Mouse (Mus musculus): ENCODE data around the gene Mars. TPM values are rescaled to one million over a fixed set of nuclear protein-coding genes. Genes with fewer than 3 reads are reported as not detected.

Gene Mars
- polyA plus RNA-seq, 1 experiment, result 65.8 TPM

DNA sequence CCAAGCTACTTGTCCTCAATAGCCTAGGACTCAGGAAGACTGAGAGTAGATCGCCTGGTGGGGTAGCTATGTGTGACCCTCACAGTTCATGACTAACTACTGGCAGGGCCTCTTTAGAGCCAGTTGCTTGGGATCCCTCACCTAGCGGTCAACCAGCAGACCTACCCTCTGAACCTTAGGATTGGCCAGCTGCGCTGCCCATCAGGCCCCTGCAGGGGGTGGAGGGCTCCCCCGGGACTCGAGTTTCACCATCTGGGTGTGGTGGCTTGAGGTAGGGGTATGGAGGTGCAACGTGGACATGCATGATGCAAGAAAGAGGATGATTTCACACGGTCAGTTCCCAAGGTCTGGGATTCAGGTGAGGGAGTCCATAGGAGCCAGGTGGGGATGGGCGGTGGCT is 40.1 kb upstream of the Mars start:
- peaks cover 2% of the 10 kb centered on the region; the same call in 1 of the 2 replicates for H3K27me3 ChIP-seq (ENCODE audit: control insufficient read depth, insufficient read depth, low read length)
- H3K4me1 ChIP-seq (replicated peaks; ENCODE audit: control insufficient read depth, insufficient read depth, low read length), result peaks cover 10% of the 10 kb centered on the region
- TF ChIP-seq POLR2A (IDR thresholded peaks at IDR 0.05; ENCODE audit: control insufficient read depth, extremely low read depth, insufficient read depth, low read length, poor library complexity) (no peak), CTCF (IDR thresholded peaks at IDR 0.05; ENCODE audit: borderline replicate concordance, control insufficient read depth, extremely low read depth, insufficient read depth, low read length, poor library complexity) (no peak)
- H3K36me3 ChIP-seq (ENCODE audit: control insufficient read depth, insufficient read depth, low read length), result no peaks in the 10 kb centered on the region
- DNase-seq, result no peak
- H3K4me3 ChIP-seq (ENCODE audit: control insufficient read depth, insufficient read depth, low read length), result no peak overlapping the region
- H3K27ac ChIP-seq (ENCODE audit: control insufficient read depth, insufficient read depth, low read length), result no peak overlapping the region
- 92% methylated on average over 8 of the region's 8 CpGs for WGBS

DNA sequence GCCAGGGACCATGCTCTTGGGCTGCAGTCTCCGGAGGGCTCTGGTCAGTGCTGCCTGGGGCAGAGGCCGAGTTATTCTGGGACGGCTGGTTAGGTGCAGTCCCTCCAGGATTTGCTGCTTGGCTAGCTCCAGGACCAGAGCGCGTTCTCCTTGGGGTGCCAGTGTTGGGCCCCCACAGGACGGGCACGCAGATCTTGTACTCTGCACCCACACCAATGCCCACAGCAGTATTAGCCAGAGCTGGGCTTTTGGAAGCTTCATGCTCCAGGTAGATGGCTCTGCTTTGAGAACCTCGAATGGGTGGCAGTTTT is 39.7 kb upstream of the Mars start:
- 94% methylated on average over 8 of the region's 8 CpGs for WGBS
- TF ChIP-seq CTCF (IDR thresholded peaks at IDR 0.05; ENCODE audit: borderline replicate concordance, control insufficient read depth, extremely low read depth, insufficient read depth, low read length, poor library complexity) (no peak), POLR2A (IDR thresholded peaks at IDR 0.05; ENCODE audit: control insufficient read depth, extremely low read depth, insufficient read depth, low read length, poor library complexity) (no peak)

GRCm38 (mm10) chr10:127350594-127351284 is 39.2 kb upstream of the Mars start:
- Histone ChIP-seq H3K27me3 (ENCODE audit: control insufficient read depth, insufficient read depth, low read length) (peaks cover 2% of the 10 kb centered on the region; the same call in 1 of the 2 replicates), H3K4me1 (replicated peaks; ENCODE audit: control insufficient read depth, insufficient read depth, low read length) (peaks cover 10% of the 10 kb centered on the region), H3K4me3 (ENCODE audit: control insufficient read depth, insufficient read depth, low read length) (peak overlapping the region; percentile 13; the same call in 1 of the 2 replicates), H3K27ac (ENCODE audit: control insufficient read depth, insufficient read depth, low read length) (no peak overlapping the region), H3K36me3 (ENCODE audit: control insufficient read depth, insufficient read depth, low read length) (no peaks in the 10 kb centered on the region)
- peak; percentile 81 for DNase-seq
- WGBS, result 13% methylated on average over 24 of the region's 24 CpGs
- TF ChIP-seq CTCF (IDR thresholded peaks at IDR 0.05; ENCODE audit: borderline replicate concordance, control insufficient read depth, extremely low read depth, insufficient read depth, low read length, poor library complexity), result peak; percentile 90
- TF ChIP-seq POLR2A (IDR thresholded peaks at IDR 0.05; ENCODE audit: control insufficient read depth, extremely low read depth, insufficient read depth, low read length, poor library complexity), result no peak

More for the DNA sequence above, 39.7 kb upstream of the Mars start:
- no peak for DNase-seq
- Histone ChIP-seq H3K4me1 (replicated peaks; ENCODE audit: control insufficient read depth, insufficient read depth, low read length) (peaks cover 10% of the 10 kb centered on the region), H3K27ac (ENCODE audit: control insufficient read depth, insufficient read depth, low read length) (no peak overlapping the region), H3K27me3 (ENCODE audit: control insufficient read depth, insufficient read depth, low read length) (peaks cover 2% of the 10 kb centered on the region; the same call in 1 of the 2 replicates), H3K4me3 (ENCODE audit: control insufficient read depth, insufficient read depth, low read length) (no peak overlapping the region), H3K36me3 (ENCODE audit: control insufficient read depth, insufficient read depth, low read length) (no peaks in the 10 kb centered on the region)

- no peak for TF ChIP-seq CTCF (IDR thresholded peaks at IDR 0.05; ENCODE audit: borderline replicate concordance, control insufficient read depth, extremely low read depth, insufficient read depth, low read length, poor library complexity)
- no peak for TF ChIP-seq POLR2A (IDR thresholded peaks at IDR 0.05; ENCODE audit: control insufficient read depth, extremely low read depth, insufficient read depth, low read length, poor library complexity)
- H3K27ac ChIP-seq (ENCODE audit: control insufficient read depth, insufficient read depth, low read length), result no peak overlapping the region
- 86% methylated on average over 8 of the region's 8 CpGs for WGBS
These were observed 38.2 kb upstream of the Mars start for GRCm38 (mm10) chr10:127349810-127350209.

GRCm38 (mm10) chr10:127348957-127349356 is 37.4 kb upstream of the Mars start:
- DNase-seq, result no peak
- WGBS, result 84% methylated on average over 4 of the region's 4 CpGs
- no peak overlapping the region for H3K27ac ChIP-seq (ENCODE audit: control insufficient read depth, insufficient read depth, low read length)
- H3K36me3 ChIP-seq (ENCODE audit: control insufficient read depth, insufficient read depth, low read length), result no peaks in the 10 kb centered on the region
- no peaks in the 10 kb centered on the region for H3K27me3 ChIP-seq (ENCODE audit: control insufficient read depth, insufficient read depth, low read length)
- H3K4me3 ChIP-seq (ENCODE audit: control insufficient read depth, insufficient read depth, low read length), result no peak overlapping the region
- peaks cover 10% of the 10 kb centered on the region for H3K4me1 ChIP-seq (replicated peaks; ENCODE audit: control insufficient read depth, insufficient read depth, low read length)
- TF ChIP-seq CTCF (IDR thresholded peaks at IDR 0.05; ENCODE audit: borderline replicate concordance, control insufficient read depth, extremely low read depth, insufficient read depth, low read length, poor library complexity) (no peak), POLR2A (IDR thresholded peaks at IDR 0.05; ENCODE audit: control insufficient read depth, extremely low read depth, insufficient read depth, low read length, poor library complexity) (no peak)

More at GRCm38 (mm10) chr10:127349810-127350209, 38.2 kb upstream of the Mars start:
- Histone ChIP-seq H3K27me3 (ENCODE audit: control insufficient read depth, insufficient read depth, low read length) (no peaks in the 10 kb centered on the region), H3K4me1 (replicated peaks; ENCODE audit: control insufficient read depth, insufficient read depth, low read length) (peaks cover 10% of the 10 kb centered on the region), H3K36me3 (ENCODE audit: control insufficient read depth, insufficient read depth, low read length) (no peaks in the 10 kb centered on the region), H3K4me3 (ENCODE audit: control insufficient read depth, insufficient read depth, low read length) (no peak overlapping the region)
- no peak for DNase-seq

- DNase-seq, result no peak
- H3K36me3 ChIP-seq (ENCODE audit: control insufficient read depth, insufficient read depth, low read length), result no peaks in the 10 kb centered on the region
- TF ChIP-seq CTCF (IDR thresholded peaks at IDR 0.05; ENCODE audit: borderline replicate concordance, control insufficient read depth, extremely low read depth, insufficient read depth, low read length, poor library complexity) (no peak), POLR2A (IDR thresholded peaks at IDR 0.05; ENCODE audit: control insufficient read depth, extremely low read depth, insufficient read depth, low read length, poor library complexity) (no peak)
- no peak overlapping the region for H3K4me3 ChIP-seq (ENCODE audit: control insufficient read depth, insufficient read depth, low read length)
- peaks cover 15% of the 10 kb centered on the region for H3K4me1 ChIP-seq (replicated peaks; ENCODE audit: control insufficient read depth, insufficient read depth, low read length)
- no peak overlapping the region for H3K27ac ChIP-seq (ENCODE audit: control insufficient read depth, insufficient read depth, low read length)
- WGBS, result 96% methylated on average over 3 of the region's 3 CpGs
- peaks cover 9% of the 10 kb centered on the region for H3K27me3 ChIP-seq (ENCODE audit: control insufficient read depth, insufficient read depth, low read length)
These were observed 34.6 kb upstream of the Mars start for GRCm38 (mm10) chr10:127346173-127346572.

Data from thymus, adult 2 months (tissue).